Mouse (Mus musculus): Measurements from ENCODE around the gene Slc35g2. TPM values are rescaled to one million over a fixed set of nuclear protein-coding genes. Genes with fewer than 3 reads are reported as not detected.

Gene Slc35g2
- total RNA-seq, 2 experiments from 2014 or later: 1.8 to 2.0 TPM

GRCm38 (mm10) chr9:100560251-100560890 is 10.5 kb downstream of the Slc35g2 start:
- DNase-seq (ENCODE audit: low spot score in 2 of 2): no peak

GRCm38 (mm10) chr9:100558991-100559390 is 11.9 kb downstream of the Slc35g2 start:
- no peak for DNase-seq (ENCODE audit: low spot score in 2 of 2)

GRCm38 (mm10) chr9:100558023-100558573 is 12.8 kb downstream of the Slc35g2 start:
- DNase-seq (ENCODE audit: low spot score in 2 of 2): no peak

- DNase-seq (ENCODE audit: low spot score in 2 of 2): no peak
These were observed 15.2 kb downstream of the Slc35g2 start for GRCm38 (mm10) chr9:100555686-100556085.

DNA sequence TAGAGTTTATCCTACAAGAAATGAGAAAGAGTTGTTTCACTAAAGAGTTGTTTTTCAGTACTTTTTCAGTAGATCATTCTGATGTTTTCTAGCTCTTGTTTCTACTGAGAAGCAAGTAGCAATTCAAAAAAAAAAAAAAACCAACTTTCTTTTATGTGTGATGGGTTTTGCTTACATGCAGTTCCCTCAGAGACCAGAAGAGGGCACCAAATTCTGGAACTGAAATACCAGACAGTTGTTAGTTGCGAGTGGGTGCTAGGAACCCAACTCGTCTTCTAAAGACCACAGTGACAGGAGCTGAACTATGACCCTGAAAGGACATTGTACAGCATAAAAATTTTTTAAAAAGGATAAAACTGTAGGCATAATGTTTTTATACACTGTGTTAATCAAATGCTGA is 22.6 kb downstream of the Slc35g2 start:
- DNase-seq (ENCODE audit: low spot score in 2 of 2): no peak

- DNase-seq (ENCODE audit: low spot score in 2 of 2): no peak
These were observed 24.3 kb downstream of the Slc35g2 start for GRCm38 (mm10) chr9:100546594-100546910.

DNA sequence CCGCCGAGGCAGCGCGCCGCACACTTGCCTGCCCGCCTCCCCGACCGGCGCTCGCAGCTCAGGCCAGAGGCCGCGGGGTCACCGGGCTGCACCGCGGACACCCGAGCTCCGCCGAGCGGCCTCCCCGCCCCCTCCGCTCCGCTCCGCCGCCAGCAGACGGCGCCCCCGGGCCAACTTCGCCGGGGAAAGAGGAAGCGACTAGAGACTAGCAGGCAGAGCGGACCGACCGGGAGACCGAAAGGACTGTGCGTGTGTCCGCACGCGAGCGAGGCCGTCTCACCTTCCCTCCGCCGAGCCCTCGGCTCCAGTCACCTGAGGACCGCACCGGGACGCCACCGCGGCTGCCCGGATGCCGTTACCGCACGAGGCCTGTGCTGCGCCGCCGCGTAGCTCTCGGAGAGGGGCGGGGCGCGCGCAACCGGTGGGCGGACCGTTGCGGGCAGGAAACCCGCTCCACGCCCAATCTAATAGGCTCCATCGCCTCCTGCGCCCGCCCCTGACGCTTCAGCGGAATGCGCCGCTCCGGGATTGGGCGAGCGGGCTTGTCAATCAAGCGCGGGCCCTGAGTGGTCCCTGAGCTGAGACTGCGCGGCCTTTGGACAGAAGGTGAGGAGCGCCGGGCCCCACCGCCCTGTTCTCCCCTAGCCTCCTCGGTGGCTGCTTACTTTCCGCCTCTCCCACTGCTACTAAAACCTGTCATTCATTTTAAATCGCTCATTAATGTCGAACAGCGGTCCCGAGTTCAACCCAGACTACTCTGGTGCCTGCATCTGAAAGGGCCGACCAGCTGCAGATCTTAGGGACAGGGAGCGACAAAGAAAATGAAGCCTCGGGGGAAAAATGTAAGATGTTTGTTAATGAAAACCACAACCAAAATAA is 24.9 kb downstream of the Slc35g2 start, which contains the start of gene Nck1:
TSS of gene Nck1 (minus strand) at position 420 of the 879 bp plus-strand sequence.
- DNase-seq (ENCODE audit: low spot score in 2 of 2): peak; percentile 98 to 99

- no peak for DNase-seq (ENCODE audit: low spot score in 2 of 2)
These were observed 25.8 kb downstream of the Slc35g2 start for GRCm38 (mm10) chr9:100544948-100545714.

- no peak for DNase-seq (ENCODE audit: low spot score in 2 of 2)
These were observed 35.1 kb downstream of the Slc35g2 start for GRCm38 (mm10) chr9:100535618-100536262.

DNA sequence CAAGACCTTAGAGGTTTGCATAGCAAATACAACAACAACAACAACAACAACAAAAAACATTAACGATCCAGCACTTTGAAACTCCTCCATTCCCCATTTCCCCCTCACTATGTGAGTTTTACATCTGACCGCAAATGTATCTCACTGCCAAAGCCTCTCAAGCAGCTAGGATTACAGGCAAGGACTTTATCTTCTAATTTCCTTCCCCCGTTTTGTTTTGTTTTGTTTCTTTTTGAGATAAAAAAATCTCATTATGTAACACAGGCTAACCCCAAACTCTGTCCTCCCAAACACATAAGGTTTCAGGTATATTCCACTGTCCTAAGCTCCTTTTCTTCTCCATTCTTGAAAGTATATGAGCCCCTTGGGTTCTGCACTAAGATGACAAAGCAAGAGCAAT is 36.2 kb downstream of the Slc35g2 start:
- no peak for DNase-seq (ENCODE audit: low spot score in 2 of 2)

- no peak for DNase-seq (ENCODE audit: low spot score in 2 of 2)
These were observed 37.9 kb downstream of the Slc35g2 start for GRCm38 (mm10) chr9:100532847-100533505.

DNA sequence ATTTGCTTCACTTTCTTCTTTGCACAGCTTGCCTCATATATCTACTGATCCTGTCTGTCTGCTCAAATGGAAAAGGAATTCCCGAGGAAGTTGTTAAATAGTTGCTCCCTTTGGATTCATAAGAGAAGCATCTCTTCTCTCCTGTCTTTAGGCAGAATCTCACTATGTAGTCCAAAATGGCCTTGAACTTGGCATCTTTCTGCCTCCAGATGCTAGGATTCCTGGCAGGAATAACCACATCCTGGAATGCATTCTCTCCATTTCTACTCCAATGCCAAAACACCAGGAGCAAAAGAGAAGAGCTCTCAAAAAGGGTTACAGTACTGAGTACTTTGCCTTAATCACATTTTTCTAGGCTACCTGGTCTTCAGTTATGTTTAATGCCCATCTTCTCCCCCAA is 39.6 kb downstream of the Slc35g2 start:
- DNase-seq (ENCODE audit: low spot score in 2 of 2): no peak

- DNase-seq (ENCODE audit: low spot score in 2 of 2): no peak
These were observed 45.7 kb downstream of the Slc35g2 start for GRCm38 (mm10) chr9:100525225-100525624.

- DNase-seq (ENCODE audit: low spot score in 2 of 2): no peak
These were observed 48.9 kb downstream of the Slc35g2 start for GRCm38 (mm10) chr9:100522029-100522428.

GRCm38 (mm10) chr9:100520586-100520985 is 50.3 kb downstream of the Slc35g2 start:
- peak in 1 of 2 experiments; percentile 42 for DNase-seq (ENCODE audit: low spot score in 2 of 2)

GRCm38 (mm10) chr9:100520012-100520411 is 50.9 kb downstream of the Slc35g2 start:
- no peak for DNase-seq (ENCODE audit: low spot score in 2 of 2)

GRCm38 (mm10) chr9:100507581-100507980 is 63.3 kb downstream of the Slc35g2 start:
- no peak for DNase-seq (ENCODE audit: low spot score in 2 of 2)

- DNase-seq (ENCODE audit: low spot score in 2 of 2): peak in 1 of 2 experiments; percentile 65
These were observed 64.2 kb downstream of the Slc35g2 start for GRCm38 (mm10) chr9:100506652-100507051.

DNA sequence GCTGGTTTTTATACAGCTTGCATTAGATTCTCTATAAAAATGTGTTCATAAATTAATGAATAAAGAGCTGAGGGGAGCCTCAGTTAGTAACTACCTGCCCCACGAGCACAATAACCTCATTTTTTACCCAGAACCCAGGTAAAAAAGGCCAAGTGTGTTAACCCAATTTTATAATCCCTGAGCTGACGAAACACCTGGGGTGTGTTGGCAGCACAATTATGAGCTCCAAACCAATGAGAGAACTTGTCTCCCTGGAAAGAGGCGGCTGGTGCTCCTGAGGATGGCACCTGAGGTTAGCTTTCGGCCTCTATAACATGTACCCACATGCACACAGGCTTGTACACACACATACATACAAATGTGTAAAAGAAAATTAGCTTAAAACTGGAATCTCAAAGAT is 65.4 kb downstream of the Slc35g2 start:
- DNase-seq (ENCODE audit: low spot score in 2 of 2): no peak
